Mouse (Mus musculus): ENCODE results near the gene Tcerg1l.

GRCm38 (mm10) chr7:138170389-138170788 is 227.1 kb downstream of the Tcerg1l start:
- TF ChIP-seq CTCF (IDR thresholded peaks at IDR 0.05; ENCODE audit: borderline replicate concordance, insufficient read depth, low read length) (no peak), POLR2A (IDR thresholded peaks at IDR 0.05; ENCODE audit: low read depth, low read length) (no peak)
